Mouse (Mus musculus) hindbrain, embryonic 11.5 days (tissue): ENCODE results near the gene Cyp4f13. TPM values are rescaled to one million over a fixed set of nuclear protein-coding genes. Genes with fewer than 3 reads are reported as not detected.

Experiments
- ATAC-seq: fragments of 200-750 bp; cut with Nextera tagmentation; 2 replicates; pipeline ENCODE4 v1.8.0; 2017; ENCODE audit warnings: mild to moderate bottlenecking, moderate TSS enrichment, moderate library complexity; ENCODE audit not compliant: low FRiP score
- DNase-seq: peaks from one replicate; pipeline ENCODE4 v3.0.0-alpha.2; 2015; ENCODE audit warnings: low spot score
- H3K27ac ChIP-seq: fragments of 300-500 bp; sonication (generic); 2 replicates; pipeline ENCODE4 v1.5.1; 2014; ENCODE audit warnings: mild to moderate bottlenecking, low read depth, low read length
- H3K27me3 ChIP-seq: fragments of 300-500 bp; sonication (generic); 2 replicates; pipeline ENCODE4 v1.6.1; 2014; ENCODE audit warnings: mild to moderate bottlenecking, low read length, moderate library complexity, mixed read lengths; ENCODE audit not compliant: control insufficient read depth, insufficient read depth
- H3K36me3 ChIP-seq: fragments of 300-500 bp; sonication (generic); 2 replicates; pipeline ENCODE4 v1.6.1; 2014; ENCODE audit warnings: mild to moderate bottlenecking, low read length, moderate library complexity, mixed read lengths; ENCODE audit not compliant: control insufficient read depth, insufficient read depth
- H3K4me1 ChIP-seq: fragments of 300-500 bp; sonication (generic); replicated peaks from 2 replicates; pipeline ENCODE4 v1.6.1; 2014; ENCODE audit warnings: low read length, mixed read lengths; ENCODE audit not compliant: control insufficient read depth, insufficient read depth
- H3K4me2 ChIP-seq: fragments of 300-500 bp; sonication (generic); replicated peaks from 2 replicates; pipeline ENCODE4 v1.6.1; 2014; ENCODE audit warnings: mild to moderate bottlenecking, low read depth, low read length
- H3K4me3 ChIP-seq: fragments of 300-500 bp; sonication (generic); 2 replicates; pipeline ENCODE4 v1.5.1; 2014; ENCODE audit warnings: low read depth, low read length
- H3K9ac ChIP-seq: fragments of 300-500 bp; sonication (generic); 2 replicates; pipeline ENCODE4 v1.6.1; 2014; ENCODE audit warnings: low read depth, low read length
- H3K9me3 ChIP-seq: fragments of 300-500 bp; sonication (generic); 2 replicates; pipeline ENCODE4 v1.6.1; 2016; ENCODE audit warnings: low read length; ENCODE audit not compliant: control insufficient read depth
- WGBS: fragments of 180-500 bp; shearing (Covaris S2); extraction: QIAGEN DNeasy Blood & Tissue Kit; methylation state at CpG from one replicate; pipeline ENCODE4 v1.1.7; 2014; 5-methylcytosine and 5-hydroxymethylcytosine counted together
- polyA plus RNA-seq: library from polyadenylated mRNA; unstranded; fragments of >200 nt; fragmentation: Nextera tagmentation; extraction: Ambion mirVana; gene quantifications from 2 replicates; pipeline ENCODE4 v1.2.1, GENCODE M21; 2014

Gene Cyp4f13
- polyA plus RNA-seq, 1 experiment from 2014 or later: 5.5 TPM

DNA sequence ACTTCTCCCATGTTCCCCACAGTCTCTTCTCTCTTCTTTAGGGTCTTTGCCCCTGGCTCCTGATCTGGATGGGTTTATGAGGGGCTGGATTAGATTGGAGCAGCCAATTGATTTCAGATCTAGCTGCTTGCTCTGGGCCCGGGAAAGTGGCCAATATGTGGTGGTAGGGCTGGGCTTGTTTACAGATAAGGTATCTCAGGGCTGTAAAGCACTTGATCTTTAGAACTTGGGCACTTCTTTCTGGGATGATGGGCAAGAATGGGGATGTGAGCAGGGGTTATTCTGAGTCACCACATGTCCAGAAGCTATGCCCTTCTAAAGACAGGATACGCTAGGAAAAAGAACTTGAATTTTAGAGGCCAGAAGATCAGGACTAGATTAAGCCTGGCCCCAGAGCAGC is 28.1 kb downstream of the Cyp4f13 start:
- H3K4me1 ChIP-seq: no peaks in the 10 kb centered on the region
- no peak for ATAC-seq
- 94% methylated on average over 2 of the region's 2 CpGs for WGBS

DNA sequence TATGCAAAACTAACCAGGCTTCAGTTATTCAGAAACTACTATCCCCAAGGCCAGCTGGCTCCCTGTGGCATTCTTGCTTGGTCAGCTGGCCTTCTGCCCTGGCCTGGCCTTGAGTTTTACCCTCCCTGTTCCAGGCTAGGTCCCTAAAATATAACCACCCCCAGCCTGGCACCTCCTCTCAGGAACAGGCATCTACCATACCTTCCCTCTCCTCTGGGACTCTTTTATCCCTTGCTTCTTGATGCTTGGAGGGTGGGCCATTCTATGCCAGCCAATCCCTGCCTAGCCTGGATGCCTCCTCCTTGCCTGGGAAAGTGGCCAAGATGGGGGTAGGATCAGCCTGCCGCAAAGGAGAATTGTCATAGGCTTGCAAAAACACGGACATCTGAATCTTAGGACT is 30.1 kb downstream of the Cyp4f13 start, which contains the start of gene Cyp4f14:
Gene Cyp4f14 (minus strand): TSS at position 212 of the 400 bp plus-strand sequence.
- no peak within 1 kb of the TSS for H3K4me2 ChIP-seq
- no peak within 1 kb of the TSS for H3K27ac ChIP-seq
- no peak for ATAC-seq
- no peak within 1 kb of the TSS for H3K9ac ChIP-seq
- DNase-seq: no peak
- no peaks in the 10 kb centered on the region for H3K9me3 ChIP-seq
- no peaks in the 10 kb centered on the region for H3K36me3 ChIP-seq
- no peaks in the 10 kb centered on the region for H3K4me1 ChIP-seq
- no peaks in the 10 kb centered on the region for H3K27me3 ChIP-seq
- 70% methylated on average over 2 of the region's 2 CpGs for WGBS
- no peak within 1 kb of the TSS for H3K4me3 ChIP-seq

More for the DNA sequence above, 28.1 kb downstream of the Cyp4f13 start:
- H3K4me3 ChIP-seq: no peak overlapping the region
- DNase-seq: no peak
- no peaks in the 10 kb centered on the region for H3K9me3 ChIP-seq
- no peak overlapping the region for H3K9ac ChIP-seq
- H3K4me2 ChIP-seq: no peak overlapping the region
- H3K27ac ChIP-seq: no peak overlapping the region
- H3K27me3 ChIP-seq: no peaks in the 10 kb centered on the region
- no peaks in the 10 kb centered on the region for H3K36me3 ChIP-seq

DNA sequence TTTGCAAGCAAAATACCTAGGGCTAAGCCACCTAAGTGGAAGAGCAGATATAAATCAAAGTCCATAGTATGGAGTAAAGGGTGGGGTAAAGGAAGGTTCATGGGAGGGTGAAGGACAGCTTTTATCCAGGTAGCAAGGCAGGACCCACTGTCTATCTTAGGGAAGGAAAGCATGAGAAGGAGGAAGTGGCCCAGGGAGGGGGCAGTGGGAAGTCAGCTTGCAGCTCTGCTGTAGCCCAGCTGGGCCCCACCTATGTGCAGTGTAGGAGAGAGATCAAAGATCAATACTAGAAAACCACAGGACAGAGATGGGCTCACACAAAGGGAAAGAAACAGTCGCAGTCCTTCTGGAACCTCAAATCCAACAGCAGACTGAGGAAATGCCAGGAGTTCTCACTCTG is 31.1 kb downstream of the Cyp4f13 start:
- WGBS: 64% methylated on average over 1 of the region's 1 CpGs
- H3K9ac ChIP-seq: no peak overlapping the region
- DNase-seq (no peak), ATAC-seq (no peak)
- H3K4me2 ChIP-seq: no peak overlapping the region
- H3K4me1 ChIP-seq: no peaks in the 10 kb centered on the region
- H3K36me3 ChIP-seq: no peaks in the 10 kb centered on the region
- H3K27me3 ChIP-seq: no peaks in the 10 kb centered on the region; the same call in 1 of the 2 replicates
- no peak overlapping the region for H3K4me3 ChIP-seq
- no peaks in the 10 kb centered on the region for H3K9me3 ChIP-seq
- H3K27ac ChIP-seq: no peak overlapping the region

DNA sequence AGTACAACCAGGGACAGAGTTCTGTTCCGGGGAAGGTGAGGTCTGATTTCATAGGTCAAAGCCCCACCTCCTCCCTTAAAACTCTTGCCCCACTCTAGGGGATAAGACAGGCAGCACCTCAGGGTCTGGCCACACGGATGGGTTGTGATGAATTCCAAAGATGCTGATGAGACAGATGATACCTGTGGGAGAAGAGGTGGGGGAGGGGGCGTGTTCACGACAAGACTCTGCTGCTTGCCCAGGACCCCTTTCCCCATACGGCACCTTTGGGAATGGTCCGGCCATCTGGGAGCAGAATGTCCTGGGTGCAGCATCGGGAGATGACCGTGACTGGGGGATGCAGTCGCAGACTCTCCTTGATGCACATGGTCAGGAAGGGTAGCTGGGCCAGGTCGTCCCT is 41.0 kb downstream of the Cyp4f13 start:
- Histone ChIP-seq H3K9ac (no peak overlapping the region), H3K4me2 (no peak overlapping the region), H3K4me1 (0 out of 2 replicates have a peak, but pooled peaks cover 2% of the 10 kb centered on the region), H3K4me3 (no peak overlapping the region), H3K27me3 (no peaks in the 10 kb centered on the region), H3K36me3 (no peaks in the 10 kb centered on the region), H3K27ac (no peak overlapping the region), H3K9me3 (no peaks in the 10 kb centered on the region)
- ATAC-seq (no peak), DNase-seq (no peak)
- WGBS: 80% methylated on average over 10 of the region's 10 CpGs

DNA sequence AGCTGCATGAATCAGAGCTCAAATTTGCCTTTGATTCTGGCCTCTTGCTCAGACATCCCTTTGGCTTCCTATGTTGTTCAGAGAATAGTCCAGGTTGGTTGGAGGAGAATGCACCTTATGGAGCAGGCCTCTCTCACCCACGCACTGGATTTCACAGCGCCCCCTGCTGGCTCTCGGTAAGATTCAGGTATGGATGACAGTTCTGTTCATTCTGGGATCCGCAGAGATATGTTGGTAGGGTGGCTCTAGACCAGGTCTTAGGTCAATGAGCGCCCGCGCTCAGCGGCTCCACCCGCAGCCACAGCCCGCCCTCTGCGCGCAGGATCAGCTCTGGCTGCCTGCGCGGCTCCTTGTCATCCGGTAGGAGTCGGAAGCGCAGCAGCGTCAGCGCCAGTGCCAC is 42.0 kb downstream of the Cyp4f13 start:
- H3K27me3 ChIP-seq: no peaks in the 10 kb centered on the region
- H3K4me3 ChIP-seq: no peak overlapping the region
- H3K4me2 ChIP-seq: peak overlapping the region; percentile 11; the same call in 1 of the 2 replicates
- H3K4me1 ChIP-seq: 0 out of 2 replicates have a peak, but pooled peaks cover 2% of the 10 kb centered on the region
- ATAC-seq (no peak), DNase-seq (peak; percentile 74)
- H3K9me3 ChIP-seq: no peaks in the 10 kb centered on the region
- no peaks in the 10 kb centered on the region for H3K36me3 ChIP-seq
- WGBS: 10% methylated on average over 19 of the region's 19 CpGs
- H3K27ac ChIP-seq: no peak overlapping the region
- H3K9ac ChIP-seq: no peak overlapping the region

DNA sequence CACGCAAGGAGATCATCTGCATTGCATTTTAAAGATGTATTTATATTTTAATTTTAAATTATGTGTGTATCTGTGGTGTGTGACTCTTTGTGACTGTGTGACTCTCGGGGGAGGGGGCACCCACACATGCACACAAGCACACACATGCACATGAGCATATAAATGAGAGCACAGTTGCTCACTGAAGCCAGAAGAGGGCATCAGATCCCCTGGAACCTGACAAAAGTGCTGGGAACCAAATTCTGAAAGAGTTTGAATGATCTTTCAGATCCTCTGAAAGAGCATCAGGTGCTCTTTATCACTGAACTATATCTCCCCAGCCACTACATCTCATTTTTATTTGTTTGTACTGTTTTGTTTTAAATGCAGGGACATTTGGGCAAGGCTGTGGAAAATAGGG is 42.8 kb downstream of the Cyp4f13 start:
- no peak overlapping the region for H3K9ac ChIP-seq
- no peak overlapping the region for H3K4me3 ChIP-seq
- WGBS: 62% methylated on average over 2 of the region's 2 CpGs
- no peaks in the 10 kb centered on the region for H3K27me3 ChIP-seq
- H3K9me3 ChIP-seq: no peaks in the 10 kb centered on the region
- H3K36me3 ChIP-seq: no peaks in the 10 kb centered on the region
- 0 out of 2 replicates have a peak, but pooled peaks cover 2% of the 10 kb centered on the region for H3K4me1 ChIP-seq
- no peak overlapping the region for H3K4me2 ChIP-seq
- ATAC-seq (no peak), DNase-seq (no peak)
- H3K27ac ChIP-seq: no peak overlapping the region

DNA sequence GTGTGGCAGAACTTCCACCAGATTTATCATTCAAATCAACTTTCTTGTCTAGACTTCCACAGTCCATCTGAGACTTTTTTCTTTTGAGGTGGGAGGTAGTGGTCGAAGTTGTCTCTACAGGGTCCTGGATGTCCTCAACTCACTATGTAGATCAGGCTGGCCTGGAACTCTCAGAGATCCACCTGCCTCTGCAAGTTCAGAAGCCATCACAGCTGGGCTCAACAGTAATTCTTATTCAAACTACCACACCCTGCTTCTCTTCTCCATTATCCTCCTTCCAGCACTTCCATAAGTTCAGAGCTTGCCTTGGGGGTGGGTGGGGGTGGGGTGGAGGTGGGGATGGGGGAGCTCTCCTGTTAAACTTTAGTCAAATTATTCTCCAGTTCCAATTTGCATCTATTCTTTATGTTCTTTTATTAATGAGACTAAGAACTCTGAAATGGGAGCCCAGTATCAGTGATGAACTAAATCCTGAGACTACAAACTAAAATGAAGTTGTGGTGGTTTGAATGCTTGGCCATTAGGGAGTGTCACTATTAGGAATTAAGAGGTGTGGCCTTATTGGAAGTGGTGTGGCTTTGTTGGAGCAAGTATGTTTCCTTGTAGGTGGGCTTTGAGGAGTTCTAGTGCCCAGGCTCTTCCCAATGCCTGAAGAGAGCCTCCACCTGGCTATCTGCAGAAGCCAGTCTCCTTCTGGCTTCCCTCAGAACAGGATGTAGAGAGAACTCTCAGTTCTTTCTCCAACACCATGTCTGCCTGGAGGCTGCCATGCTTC is 45.3 kb downstream of the Cyp4f13 start:
- Histone ChIP-seq H3K4me3 (no peak overlapping the region), H3K27ac (no peak overlapping the region), H3K27me3 (no peaks in the 10 kb centered on the region), H3K9me3 (no peaks in the 10 kb centered on the region), H3K4me2 (no peak overlapping the region), H3K36me3 (no peaks in the 10 kb centered on the region), H3K4me1 (0 out of 2 replicates have a peak, but pooled peaks cover 2% of the 10 kb centered on the region), H3K9ac (no peak overlapping the region)
- DNase-seq (no peak), ATAC-seq (no peak)
- 89% methylated on average over 1 of the region's 1 CpGs for WGBS

DNA sequence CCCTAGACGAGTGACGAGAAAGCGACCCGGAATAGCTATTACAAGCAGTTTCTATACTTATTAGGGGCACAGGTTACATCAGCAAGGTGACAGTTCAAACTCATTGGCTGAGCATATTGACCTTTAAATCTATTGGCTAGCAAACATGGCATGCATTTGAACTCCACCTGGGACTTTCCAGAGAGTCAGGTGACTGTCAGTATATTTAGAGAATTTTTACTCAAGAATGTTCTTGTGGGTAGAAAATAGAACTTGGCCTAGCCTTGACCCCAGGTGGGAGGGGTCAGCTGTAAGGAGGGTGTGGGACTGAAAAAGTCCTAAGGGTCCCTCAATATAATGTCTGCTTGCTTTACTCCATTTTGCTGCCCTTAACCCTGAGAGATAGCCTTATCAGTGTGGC is 51.8 kb downstream of the Cyp4f13 start:
- no peaks in the 10 kb centered on the region for H3K27me3 ChIP-seq
- H3K4me3 ChIP-seq: no peak overlapping the region
- WGBS: 91% methylated on average over 4 of the region's 4 CpGs
- H3K4me1 ChIP-seq: peaks cover 2% of the 10 kb centered on the region
- DNase-seq (no peak), ATAC-seq (no peak)
- no peaks in the 10 kb centered on the region for H3K9me3 ChIP-seq
- no peak overlapping the region for H3K27ac ChIP-seq
- H3K9ac ChIP-seq: no peak overlapping the region
- no peaks in the 10 kb centered on the region for H3K36me3 ChIP-seq
- H3K4me2 ChIP-seq: no peak overlapping the region

DNA sequence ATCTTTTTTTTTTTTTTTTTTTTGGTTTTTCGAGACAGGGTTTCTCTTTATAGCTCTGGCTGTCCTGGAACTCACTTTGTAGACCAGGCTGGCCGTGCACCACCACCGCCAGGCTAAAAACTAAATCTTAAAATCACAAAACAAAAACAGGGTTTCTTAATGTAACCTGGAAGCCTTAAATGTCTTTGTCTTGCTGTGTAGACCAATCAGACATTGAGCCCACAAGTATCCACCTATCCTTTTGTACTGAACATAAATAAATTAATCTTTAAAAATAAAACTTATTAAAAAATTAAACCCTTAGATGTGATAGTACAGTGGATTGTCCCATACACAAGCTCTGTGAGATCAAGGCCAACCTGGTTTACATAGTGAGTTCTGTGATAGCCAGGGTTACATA is 53.3 kb downstream of the Cyp4f13 start:
- no peak for ATAC-seq
- WGBS: 90% methylated on average over 3 of the region's 3 CpGs
- H3K9me3 ChIP-seq: no peaks in the 10 kb centered on the region

More for the DNA sequence above, 53.3 kb downstream of the Cyp4f13 start:
- peaks cover 5% of the 10 kb centered on the region for H3K4me1 ChIP-seq
- no peak overlapping the region for H3K27ac ChIP-seq
- no peak overlapping the region for H3K9ac ChIP-seq
- no peak overlapping the region for H3K4me3 ChIP-seq
- H3K36me3 ChIP-seq: no peaks in the 10 kb centered on the region
- no peak overlapping the region for H3K4me2 ChIP-seq
- no peak for DNase-seq
- no peaks in the 10 kb centered on the region for H3K27me3 ChIP-seq
